Mouse (Mus musculus): ENCODE measurements around the gene Abhd5. TPM values are rescaled to one million over a fixed set of nuclear protein-coding genes. Genes with fewer than 3 reads are reported as not detected.
A peak's percentile ranks its signal among the peaks of the same experiment; 100 is the strongest.

The Abhd5 gene
- polyA plus RNA-seq, 1 experiment: 24.1 TPM

GRCm38 (mm10) chr9:122420195-122420756 lies 68.9 kb downstream of the Abhd5 start:
- no peaks in the 10 kb centered on the region for H3K4me1 ChIP-seq (ENCODE audit: control insufficient read depth, insufficient read depth, low read length)
- WGBS: 80% methylated on average over 5 of the region's 5 CpGs
- H3K27me3 ChIP-seq (ENCODE audit: control insufficient read depth, insufficient read depth, low read length): no peaks in the 10 kb centered on the region
- no peak for TF ChIP-seq CTCF (IDR thresholded peaks at IDR 0.05; ENCODE audit: borderline replicate concordance, insufficient read depth, low read depth, low read length)
- H3K27ac ChIP-seq (ENCODE audit: insufficient read depth, low read length): no peak overlapping the region
- DNase-seq: no peak
- H3K4me3 ChIP-seq (replicated peaks; ENCODE audit: insufficient read depth, low read depth, low read length): no peak overlapping the region

GRCm38 (mm10) chr9:122420772-122421764 lies 69.7 kb downstream of the Abhd5 start:
- no peak overlapping the region for H3K4me3 ChIP-seq (replicated peaks; ENCODE audit: insufficient read depth, low read depth, low read length)
- peak; percentile 36 to 62 for DNase-seq
- H3K27ac ChIP-seq (ENCODE audit: insufficient read depth, low read length): no peak overlapping the region
- WGBS: 30% methylated on average over 13 of the region's 13 CpGs
- H3K4me1 ChIP-seq (ENCODE audit: control insufficient read depth, insufficient read depth, low read length): no peaks in the 10 kb centered on the region
- TF ChIP-seq CTCF (IDR thresholded peaks at IDR 0.05; ENCODE audit: borderline replicate concordance, insufficient read depth, low read depth, low read length): peak; percentile 76
- no peak for TF ChIP-seq POLR2A (IDR thresholded peaks at IDR 0.05; ENCODE audit: borderline replicate concordance, insufficient read depth, low read length)
- H3K27me3 ChIP-seq (ENCODE audit: control insufficient read depth, insufficient read depth, low read length): no peaks in the 10 kb centered on the region

- Histone ChIP-seq H3K4me3 (replicated peaks; ENCODE audit: insufficient read depth, low read depth, low read length) (no peak overlapping the region), H3K27ac (ENCODE audit: insufficient read depth, low read length) (no peak overlapping the region), H3K4me1 (ENCODE audit: control insufficient read depth, insufficient read depth, low read length) (no peaks in the 10 kb centered on the region), H3K27me3 (ENCODE audit: control insufficient read depth, insufficient read depth, low read length) (no peaks in the 10 kb centered on the region)
- WGBS: 85% methylated on average over 8 of the region's 8 CpGs
- no peak for DNase-seq
- no peak for TF ChIP-seq POLR2A (IDR thresholded peaks at IDR 0.05; ENCODE audit: borderline replicate concordance, insufficient read depth, low read length)
- TF ChIP-seq CTCF (IDR thresholded peaks at IDR 0.05; ENCODE audit: borderline replicate concordance, insufficient read depth, low read depth, low read length): no peak
Observed at GRCm38 (mm10) chr9:122421911-122422310, 70.5 kb downstream of the Abhd5 start.

- Histone ChIP-seq H3K27me3 (ENCODE audit: control insufficient read depth, insufficient read depth, low read length) (no peaks in the 10 kb centered on the region), H3K4me1 (ENCODE audit: control insufficient read depth, insufficient read depth, low read length) (no peaks in the 10 kb centered on the region), H3K4me3 (replicated peaks; ENCODE audit: insufficient read depth, low read depth, low read length) (no peak overlapping the region), H3K27ac (ENCODE audit: insufficient read depth, low read length) (no peak overlapping the region)
- no peak for DNase-seq
- 87% methylated on average over 14 of the region's 14 CpGs for WGBS
- TF ChIP-seq POLR2A (IDR thresholded peaks at IDR 0.05; ENCODE audit: borderline replicate concordance, insufficient read depth, low read length): no peak
- no peak for TF ChIP-seq CTCF (IDR thresholded peaks at IDR 0.05; ENCODE audit: borderline replicate concordance, insufficient read depth, low read depth, low read length)
Observed at GRCm38 (mm10) chr9:122422706-122423105, 71.3 kb downstream of the Abhd5 start.

- DNase-seq: no peak
- Histone ChIP-seq H3K27ac (ENCODE audit: insufficient read depth, low read length) (no peak overlapping the region), H3K4me1 (ENCODE audit: control insufficient read depth, insufficient read depth, low read length) (no peaks in the 10 kb centered on the region), H3K27me3 (ENCODE audit: control insufficient read depth, insufficient read depth, low read length) (no peaks in the 10 kb centered on the region), H3K4me3 (replicated peaks; ENCODE audit: insufficient read depth, low read depth, low read length) (no peak overlapping the region)
- TF ChIP-seq POLR2A (IDR thresholded peaks at IDR 0.05; ENCODE audit: borderline replicate concordance, insufficient read depth, low read length) (no peak), CTCF (IDR thresholded peaks at IDR 0.05; ENCODE audit: borderline replicate concordance, insufficient read depth, low read depth, low read length) (no peak)
- 64% methylated on average over 6 of the region's 6 CpGs for WGBS
Observed at GRCm38 (mm10) chr9:122423146-122423545, 71.7 kb downstream of the Abhd5 start.

- DNase-seq: no peak
- Histone ChIP-seq H3K27me3 (ENCODE audit: control insufficient read depth, insufficient read depth, low read length) (no peaks in the 10 kb centered on the region), H3K4me3 (replicated peaks; ENCODE audit: insufficient read depth, low read depth, low read length) (no peak overlapping the region), H3K27ac (ENCODE audit: insufficient read depth, low read length) (no peak overlapping the region), H3K4me1 (ENCODE audit: control insufficient read depth, insufficient read depth, low read length) (no peaks in the 10 kb centered on the region)
- no peak for TF ChIP-seq CTCF (IDR thresholded peaks at IDR 0.05; ENCODE audit: borderline replicate concordance, insufficient read depth, low read depth, low read length)
- TF ChIP-seq POLR2A (IDR thresholded peaks at IDR 0.05; ENCODE audit: borderline replicate concordance, insufficient read depth, low read length): no peak
- 33% methylated on average over 14 of the region's 14 CpGs for WGBS
Observed at GRCm38 (mm10) chr9:122424941-122425608, 73.7 kb downstream of the Abhd5 start.

GRCm38 (mm10) chr9:122429058-122429649 lies 77.7 kb downstream of the Abhd5 start:
- H3K27me3 ChIP-seq (ENCODE audit: control insufficient read depth, insufficient read depth, low read length): no peaks in the 10 kb centered on the region
- WGBS: 63% methylated on average over 12 of the region's 12 CpGs
- no peak for DNase-seq
- no peaks in the 10 kb centered on the region for H3K4me1 ChIP-seq (ENCODE audit: control insufficient read depth, insufficient read depth, low read length)
- H3K27ac ChIP-seq (ENCODE audit: insufficient read depth, low read length): no peak overlapping the region
- no peak overlapping the region for H3K4me3 ChIP-seq (replicated peaks; ENCODE audit: insufficient read depth, low read depth, low read length)
- TF ChIP-seq POLR2A (IDR thresholded peaks at IDR 0.05; ENCODE audit: borderline replicate concordance, insufficient read depth, low read length) (no peak), CTCF (IDR thresholded peaks at IDR 0.05; ENCODE audit: borderline replicate concordance, insufficient read depth, low read depth, low read length) (no peak)

All from cerebellum, adult 2 months (tissue).